Mouse (Mus musculus): ENCODE measurements at regions not wholly inside any gene's neighbourhood (a gene's known extent, or its start where the extent isn't known, plus 50 kb on each side); places are given as distances from the start of the nearest gene placed in this dataset.

GRCm38 (mm10) chrX:99243251-99243650 is 107.3 kb downstream of the Efnb1 start:
- TF ChIP-seq CTCF (IDR thresholded peaks at IDR 0.05; ENCODE audit: control insufficient read depth, insufficient read depth, insufficient read length) (no peak), MYOG (IDR thresholded peaks at IDR 0.05; ENCODE audit: control insufficient read depth, extremely low read depth, insufficient read length) (no peak), MYOD1 (IDR thresholded peaks at IDR 0.05; ENCODE audit: control insufficient read depth, insufficient read length, low read depth) (no peak), FOSL1 (IDR thresholded peaks at IDR 0.05; ENCODE audit: insufficient read depth, low read length, poor library complexity, severe bottlenecking) (no peak), USF1 (IDR thresholded peaks at IDR 0.05; ENCODE audit: low read depth) (no peak), MAX (IDR thresholded peaks at IDR 0.05) (no peak), CEBPB (IDR thresholded peaks at IDR 0.05; ENCODE audit: low read depth) (no peak)
